Mouse (Mus musculus): Measurements from ENCODE around the gene Runx2.

Runx2 gene

GRCm38 (mm10) chr17:44662080-44662706, 152.4 kb downstream of the Runx2 start:
- DNase-seq (ENCODE audit: inconsistent ontology term) = no peak

DNA sequence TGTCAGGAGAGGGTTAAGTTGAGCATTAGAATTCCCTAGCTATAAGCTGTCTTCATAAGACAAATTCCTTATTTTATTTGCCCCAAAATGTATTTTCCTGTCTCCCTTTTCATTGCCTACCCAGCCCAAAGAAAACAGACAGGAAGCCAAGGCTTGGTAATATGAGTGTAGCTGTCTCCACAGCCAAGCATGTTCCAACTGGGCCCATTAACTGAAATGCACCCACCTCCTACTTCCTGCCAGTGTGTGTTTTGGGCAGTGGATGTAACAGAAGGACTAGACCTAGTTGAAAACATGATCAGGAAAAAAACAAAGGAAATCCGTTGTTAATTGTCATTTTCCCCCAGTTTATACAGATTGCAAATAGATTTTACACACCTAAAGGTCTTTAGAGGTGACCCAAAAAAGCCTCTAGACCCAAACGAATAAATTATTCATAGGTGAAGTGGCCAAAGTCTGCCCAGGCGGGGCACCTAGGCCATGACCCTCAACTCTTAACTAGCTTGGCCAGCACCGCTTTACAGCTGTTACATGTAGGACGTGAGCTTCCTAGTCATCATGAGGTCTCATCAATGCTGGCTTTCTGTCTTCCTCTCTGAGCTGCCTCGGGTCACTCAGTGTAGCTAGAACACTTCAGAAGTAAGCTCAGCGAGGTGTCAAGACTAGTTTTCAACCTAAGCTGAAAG, 154.3 kb downstream of the Runx2 start:
- DNase-seq (ENCODE audit: inconsistent ontology term) = no peak

- DNase-seq (ENCODE audit: inconsistent ontology term) = no peak
Observed at GRCm38 (mm10) chr17:44654503-44654902, 160.1 kb downstream of the Runx2 start.

- DNase-seq (ENCODE audit: inconsistent ontology term) = peak; percentile 85
Observed at GRCm38 (mm10) chr17:44653081-44653480, 161.5 kb downstream of the Runx2 start.

DNA sequence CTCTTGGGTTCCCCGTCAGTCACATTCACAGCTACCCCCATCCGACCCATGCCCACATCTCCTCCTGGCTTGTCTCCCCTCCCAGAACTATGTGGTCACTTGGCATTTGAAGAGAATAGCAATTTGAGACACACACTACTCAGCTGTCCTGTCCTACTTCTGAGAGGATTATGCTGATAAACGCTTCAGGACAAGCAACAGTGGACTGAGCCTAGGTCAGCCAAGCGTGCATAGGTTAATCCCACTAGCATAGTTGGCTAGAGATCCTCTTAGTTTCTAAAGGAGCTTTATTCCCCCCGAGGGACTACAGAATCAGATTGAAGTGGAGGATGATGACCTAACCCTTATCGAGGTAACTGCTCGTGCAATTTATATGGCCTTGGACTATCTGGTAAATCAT, 162.5 kb downstream of the Runx2 start:
- DNase-seq (ENCODE audit: inconsistent ontology term) = no peak

- DNase-seq (ENCODE audit: inconsistent ontology term) = no peak
Observed at GRCm38 (mm10) chr17:44651613-44652012, 163.0 kb downstream of the Runx2 start.

GRCm38 (mm10) chr17:44650431-44650830, 164.2 kb downstream of the Runx2 start:
- peak; percentile 66 for DNase-seq (ENCODE audit: inconsistent ontology term)

- peak; percentile 68 for DNase-seq (ENCODE audit: inconsistent ontology term)
Observed at GRCm38 (mm10) chr17:44649056-44649455, 165.5 kb downstream of the Runx2 start.

- no peak for DNase-seq (ENCODE audit: inconsistent ontology term)
Observed at GRCm38 (mm10) chr17:44647916-44648315, 166.7 kb downstream of the Runx2 start.

DNA sequence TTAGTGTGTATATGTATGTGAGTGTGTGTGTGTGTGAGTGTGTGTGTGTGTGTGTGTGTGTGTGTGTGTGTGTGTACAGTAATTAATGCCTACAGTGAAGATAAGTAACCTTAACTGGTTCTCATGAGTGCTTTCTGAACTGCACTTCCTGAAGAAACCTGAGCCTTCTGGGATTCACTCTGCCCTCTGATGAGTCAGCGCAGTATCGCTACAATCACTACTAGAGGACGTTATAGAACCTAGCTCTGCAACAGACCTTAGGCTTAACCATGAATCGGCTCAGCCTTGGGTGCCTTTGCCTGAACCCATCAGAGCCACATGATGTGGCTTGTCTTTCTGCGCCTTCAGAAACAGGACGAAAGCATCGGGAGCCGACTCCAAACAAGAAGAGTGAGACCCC, 169.5 kb downstream of the Runx2 start:
- no peak for DNase-seq (ENCODE audit: inconsistent ontology term)

GRCm38 (mm10) chr17:44643260-44643659, 171.3 kb downstream of the Runx2 start:
- no peak for DNase-seq (ENCODE audit: inconsistent ontology term)

DNA sequence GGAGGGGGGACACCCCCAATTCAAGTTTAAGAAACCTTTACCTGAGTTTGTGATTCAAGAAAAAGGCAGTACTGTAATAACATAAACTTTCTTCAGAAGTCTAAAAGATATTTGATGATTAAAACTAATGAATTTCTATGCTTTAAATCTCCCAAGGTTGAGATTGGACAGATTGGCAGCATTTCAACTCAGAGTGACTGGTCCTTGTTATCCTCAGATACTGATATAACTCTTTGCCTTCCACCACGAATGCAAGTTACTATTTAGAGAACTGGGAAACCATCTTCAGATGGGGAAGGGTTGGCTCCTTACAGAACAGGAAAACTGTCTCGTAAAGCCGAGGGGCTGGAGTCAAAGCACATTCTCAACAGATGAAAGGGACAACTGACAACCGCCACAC, 172.5 kb downstream of the Runx2 start:
- no peak for DNase-seq (ENCODE audit: inconsistent ontology term)

DNA sequence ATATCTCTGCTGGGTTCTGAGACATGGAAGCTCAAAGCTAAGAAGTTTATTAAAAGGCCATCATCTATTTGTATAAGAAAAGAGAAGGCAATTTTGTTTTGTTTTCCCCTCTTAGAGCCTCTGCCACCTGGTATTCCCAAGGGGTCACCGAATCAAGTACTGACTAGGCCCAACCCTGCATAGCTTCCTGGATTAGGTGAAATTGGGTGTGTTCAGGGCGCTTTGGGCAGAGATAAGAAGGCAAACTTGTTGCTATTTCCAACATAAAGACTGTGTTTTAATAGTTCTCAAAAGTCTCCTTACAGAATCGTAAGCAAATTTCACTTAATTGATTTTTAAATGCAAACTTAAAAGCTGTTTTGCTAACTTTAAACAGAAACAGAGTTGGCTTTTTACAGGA, 173.7 kb downstream of the Runx2 start:
- no peak for DNase-seq (ENCODE audit: inconsistent ontology term)

DNA sequence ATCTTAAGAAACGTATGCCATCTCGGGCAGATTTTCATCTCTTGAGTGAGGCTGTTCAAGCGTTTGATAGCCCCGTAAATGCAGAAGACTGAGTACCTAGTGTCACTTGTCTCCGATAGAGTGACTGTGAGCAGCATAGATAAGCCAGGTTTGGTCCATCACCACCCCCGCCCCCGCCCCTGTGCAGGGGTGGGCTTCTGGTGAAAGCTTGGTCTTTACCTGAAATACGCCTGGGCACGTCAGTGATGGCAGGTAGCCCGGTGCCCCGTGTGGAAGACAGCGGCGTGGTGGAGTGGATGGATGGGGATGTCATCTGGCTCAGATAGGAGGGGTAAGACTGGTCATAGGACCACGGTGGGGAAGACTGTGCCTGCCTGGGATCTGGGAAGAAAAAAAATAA, 175.2 kb downstream of the Runx2 start:
- DNase-seq (ENCODE audit: inconsistent ontology term) = no peak

DNA sequence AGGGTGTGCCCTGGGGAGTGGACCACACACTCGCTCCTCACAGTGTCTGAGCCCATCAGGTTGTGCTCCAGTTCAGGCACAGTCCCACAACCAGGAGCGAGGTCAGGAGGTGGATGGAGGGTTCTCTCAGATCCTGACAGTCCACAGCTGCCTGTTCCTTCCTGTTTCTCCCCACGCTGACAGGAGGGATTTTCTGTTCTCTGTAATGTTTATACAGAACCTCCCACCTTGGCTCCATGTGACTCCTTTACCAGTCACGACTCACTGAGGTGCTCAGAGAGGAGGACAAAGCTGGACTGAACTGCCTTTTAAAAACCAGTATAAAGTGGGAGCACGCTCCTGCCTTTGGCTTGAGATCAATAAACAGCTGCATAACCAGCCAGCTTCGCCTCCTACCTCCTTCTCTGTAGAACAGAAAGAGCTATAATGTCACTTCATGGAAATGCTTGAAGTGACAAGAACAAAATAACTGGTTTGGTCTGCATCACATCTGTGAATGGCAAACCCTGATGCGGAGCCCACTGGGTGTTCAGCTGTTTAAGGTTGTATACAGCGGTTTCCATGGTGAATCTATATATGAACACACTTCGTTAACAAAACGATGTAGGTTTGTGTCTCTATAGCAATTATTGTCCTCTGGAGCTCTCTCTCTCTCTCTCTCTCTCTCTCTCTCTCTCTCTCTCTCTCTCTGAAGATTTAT, 177.3 kb downstream of the Runx2 start:
- no peak for DNase-seq (ENCODE audit: inconsistent ontology term)

DNA sequence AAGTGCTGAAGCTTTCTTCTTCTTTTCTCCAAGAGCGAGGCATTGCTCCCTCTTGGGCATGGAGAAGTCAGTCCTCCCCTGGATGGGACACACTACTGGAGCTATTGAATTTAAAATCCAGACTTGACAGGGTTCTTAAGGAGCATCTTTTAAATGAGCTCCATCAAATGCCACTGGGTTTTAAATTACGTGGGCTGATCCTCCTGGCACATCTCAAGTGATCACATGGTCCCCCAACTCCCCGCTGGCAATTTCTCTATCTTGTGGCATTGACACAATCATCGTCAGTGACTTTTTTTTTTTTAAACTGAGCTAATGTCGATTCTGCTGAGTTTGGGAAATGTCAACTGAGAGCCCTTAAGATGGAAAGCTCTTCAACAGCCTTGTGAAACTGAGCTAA, 180.1 kb downstream of the Runx2 start:
- no peak for DNase-seq (ENCODE audit: inconsistent ontology term)

DNA sequence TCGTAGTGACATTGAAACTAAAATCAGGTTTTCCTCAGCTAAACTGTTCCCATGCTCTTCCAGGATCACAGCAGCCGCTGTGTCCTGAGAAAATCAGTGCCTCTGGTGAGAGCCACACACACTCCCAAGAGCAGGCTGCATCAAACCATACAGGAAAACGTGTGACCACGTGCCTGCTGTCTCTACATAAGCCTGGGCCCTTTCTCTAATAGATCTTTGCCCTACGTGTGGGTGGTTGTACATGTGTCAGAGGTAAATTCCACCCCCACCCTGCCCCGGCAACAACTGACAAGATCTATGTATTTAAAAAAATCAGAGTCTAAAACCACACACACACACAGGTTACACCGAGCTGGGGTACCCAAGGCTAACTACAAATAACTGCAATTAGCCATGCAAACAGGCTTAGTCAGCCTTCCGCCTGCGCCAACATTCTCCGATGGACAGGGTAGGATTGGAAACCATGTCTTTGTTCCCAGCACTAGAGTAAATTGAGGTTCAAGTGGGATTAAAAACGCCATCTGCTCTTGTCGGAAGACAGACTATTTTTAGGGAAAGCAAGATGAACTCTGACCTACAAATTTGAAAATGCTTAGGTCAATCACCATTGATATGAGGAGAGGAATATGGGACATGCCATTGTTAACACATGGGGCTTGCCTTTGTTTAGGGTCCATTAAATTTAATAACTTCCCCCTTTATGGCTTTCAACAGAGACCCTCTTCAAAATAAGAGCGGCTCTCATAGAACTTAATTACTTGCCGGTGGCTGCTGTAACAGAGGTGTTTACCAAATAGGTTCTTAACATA, 180.8 kb downstream of the Runx2 start:
- DNase-seq (ENCODE audit: inconsistent ontology term) = no peak

- no peak for DNase-seq (ENCODE audit: inconsistent ontology term)
Observed at GRCm38 (mm10) chr17:44632941-44633340, 181.7 kb downstream of the Runx2 start.

GRCm38 (mm10) chr17:44632292-44632691, 182.3 kb downstream of the Runx2 start:
- no peak for DNase-seq (ENCODE audit: inconsistent ontology term)

- no peak for DNase-seq (ENCODE audit: inconsistent ontology term)
Observed at GRCm38 (mm10) chr17:44631577-44631976, 183.0 kb downstream of the Runx2 start.

DNA sequence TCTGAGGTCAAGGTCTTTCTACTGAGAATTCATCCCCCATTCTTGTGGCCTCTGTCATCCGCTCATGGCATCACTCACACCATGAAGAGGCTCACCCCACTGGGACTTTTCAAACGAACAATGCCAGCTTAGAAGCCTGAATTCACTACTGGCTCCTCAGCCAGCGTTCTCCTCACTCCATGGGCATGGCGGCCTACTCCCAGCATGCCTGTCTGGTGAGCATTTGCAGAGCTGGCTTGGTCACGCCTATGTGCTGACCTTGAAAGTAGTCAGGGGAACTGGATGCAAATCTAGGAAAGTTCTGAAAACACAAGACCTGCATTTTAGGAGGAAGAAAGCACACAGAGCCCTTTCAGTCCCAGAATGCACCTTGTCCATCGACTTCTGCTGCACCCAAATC, 187.3 kb downstream of the Runx2 start:
- no peak for DNase-seq (ENCODE audit: inconsistent ontology term)

GRCm38 (mm10) chr17:44623707-44624106, 190.9 kb downstream of the Runx2 start:
- DNase-seq (ENCODE audit: inconsistent ontology term) = no peak
